8 mouse cellular contexts compared by ENCODE assay signal in the genomic region with DNA sequence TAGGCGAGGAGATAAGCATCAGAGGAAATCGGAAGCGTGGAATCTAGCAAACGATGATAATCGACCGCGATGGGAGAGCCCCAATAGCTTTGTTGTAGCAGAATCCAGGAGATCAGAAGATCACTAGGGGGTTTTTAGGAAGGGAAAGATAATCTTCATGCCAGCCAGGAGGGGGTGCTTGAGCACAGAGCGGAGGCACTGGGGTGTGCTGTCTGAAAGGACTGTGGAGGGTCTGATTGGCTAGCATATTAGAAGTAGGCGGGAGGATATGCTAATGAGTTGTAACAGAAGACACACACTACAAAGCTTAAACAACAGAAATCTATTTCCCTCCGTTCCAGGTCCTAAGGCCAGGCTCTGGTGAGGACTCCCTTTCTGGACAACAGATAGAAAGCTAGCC. TPM values are rescaled to one million over a fixed set of nuclear protein-coding genes. Genes with fewer than 3 reads are reported as not detected.
A peak's percentile ranks its signal among the peaks of the same experiment; 100 is the strongest.
DNase-seq lines count a peak whose midpoint lies in the region; ATAC-seq and TF ChIP-seq lines count a peak whose summit lies in the region.
"Had no signal": no experiment of that assay in that cellular context is flagged by ENCODE, and none has a peak within 500 bp of the region (broad histone marks: within the 10 kb centered on the region; RNA-seq: fewer than 3 reads in every experiment).

No protein-coding gene starts in this region.

- peak; percentile 42 for DNase-seq in lung, embryonic 14.5 days
- DNase-seq in lung, postnatal 36 days, result no peak
- DNase-seq in ES-CJ7 (ENCODE audit: low read depth, low spot score), result peak; percentile 74
- DNase-seq in adrenal gland, adult 18-20 months (ENCODE audit: low spot score in 2 of 2), result peak; percentile 15 to 29
- no peak for DNase-seq in layer of hippocampus, adult 11-12 months (ENCODE audit: low spot score)

- no peak overlapping the region for H3K4me2 ChIP-seq in lung, embryonic 14.5 days
- H3K4me2 ChIP-seq in liver, embryonic 12.5 days, result no peak overlapping the region
- H3K4me2 ChIP-seq: midbrain, embryonic 15.5 days had no signal

- no peak for TF ChIP-seq CTCF in lung, embryonic 14.5 days (IDR thresholded peaks at IDR 0.05; ENCODE audit: low read depth)

- H3K4me3 ChIP-seq in lung, embryonic 14.5 days (ENCODE audit: low read depth, low read length), result no peak overlapping the region
- no peak overlapping the region for H3K4me3 ChIP-seq in liver, embryonic 12.5 days
- H3K4me3 ChIP-seq: midbrain, embryonic 15.5 days had no signal

- H3K27ac ChIP-seq in lung, embryonic 14.5 days (ENCODE audit: low read depth), result no peak overlapping the region
- no peak overlapping the region for H3K27ac ChIP-seq in liver, embryonic 12.5 days
- H3K27ac ChIP-seq: midbrain, embryonic 15.5 days had no signal

- peak; percentile 35; the same call in 1 of the 2 replicates for ATAC-seq in lung, embryonic 14.5 days (ENCODE audit: insufficient read depth)
- ATAC-seq in liver, embryonic 12.5 days, result 0 out of 2 replicates have a peak, but pooled peaks have one; percentile 46
- no peak for ATAC-seq in erythroid progenitor cell, adult 5-6 weeks (replicated peaks; ENCODE audit: low FRiP score, poor library complexity, severe bottlenecking)
- ATAC-seq: midbrain, embryonic 15.5 days had no signal

- H3K4me1 ChIP-seq in lung, embryonic 14.5 days (ENCODE audit: insufficient read depth), result peaks cover 8% of the 10 kb centered on the region; the same call in 1 of the 2 replicates
- peaks cover 15% of the 10 kb centered on the region for H3K4me1 ChIP-seq in liver, embryonic 12.5 days

- no peaks in the 10 kb centered on the region for H3K36me3 ChIP-seq in lung, embryonic 14.5 days (ENCODE audit: insufficient read depth)
- H3K36me3 ChIP-seq in liver, embryonic 12.5 days, result no peaks in the 10 kb centered on the region
- H3K36me3 ChIP-seq: midbrain, embryonic 15.5 days had no signal

- H3K9ac ChIP-seq in lung, embryonic 14.5 days, result no peak overlapping the region
- no peak overlapping the region for H3K9ac ChIP-seq in liver, embryonic 12.5 days
- H3K9ac ChIP-seq: midbrain, embryonic 15.5 days had no signal

- H3K27me3 ChIP-seq in lung, embryonic 14.5 days (ENCODE audit: insufficient read depth, low read length), result no peaks in the 10 kb centered on the region
- no peaks in the 10 kb centered on the region for H3K27me3 ChIP-seq in liver, embryonic 12.5 days (replicated peaks)
- H3K27me3 ChIP-seq: midbrain, embryonic 15.5 days had no signal

- no peaks in the 10 kb centered on the region for H3K9me3 ChIP-seq in lung, embryonic 14.5 days (ENCODE audit: low read depth, low read length)
- H3K9me3 ChIP-seq in liver, embryonic 12.5 days (replicated peaks), result no peaks in the 10 kb centered on the region
- H3K9me3 ChIP-seq: midbrain, embryonic 15.5 days had no signal

- WGBS in lung, embryonic 14.5 days, result 60% methylated on average over 10 of the region's 10 CpGs
- 52% methylated on average over 10 of the region's 10 CpGs for WGBS in liver, embryonic 12.5 days (ENCODE audit: insufficient replicate concordance)

RNA-seq across cellular contexts. Expression of gene Hsph1, which starts 50.3 kb away (rescaled TPM):
- 57.0 and 57.4 TPM in 2 replicates for polyA plus RNA-seq in lung, embryonic 14.5 days (2014; fragmentation: Nextera tagmentation; extraction: Ambion mirVana)
- 100 to 1,000 TPM; 460 to 826 TPM for total RNA-seq in adrenal gland, adult 18-20 months (2021)
- polyA plus RNA-seq in liver, embryonic 12.5 days (2016; fragmentation: Nextera tagmentation; extraction: Ambion mirVana), result 69.5 and 76.4 TPM in 2 replicates
- 11.2 and 36.9 TPM in 2 replicates for total RNA-seq in erythroid progenitor cell, adult 5-6 weeks (2015; ENCODE audit: low replicate concordance)
- total RNA-seq in erythroid progenitor cell, adult 5-6 weeks (2017; ENCODE audit: low replicate concordance), result 3.8 and 23.2 TPM in 2 replicates

RNA-seq across cellular contexts. Expression of gene Wdr95, which starts 57.4 kb away (rescaled TPM):
- polyA plus RNA-seq in lung, embryonic 14.5 days (2014; fragmentation: Nextera tagmentation; extraction: Ambion mirVana), result not detected in 2 replicates
- not detected for total RNA-seq in adrenal gland, adult 18-20 months (2021)
- not detected in 2 replicates for polyA plus RNA-seq in liver, embryonic 12.5 days (2016; fragmentation: Nextera tagmentation; extraction: Ambion mirVana)
- 0.36 TPM in 1 of 2 replicates, not detected in the other for total RNA-seq in erythroid progenitor cell, adult 5-6 weeks (2015; ENCODE audit: low replicate concordance)
- 0.26 TPM in 1 of 2 replicates, not detected in the other for total RNA-seq in erythroid progenitor cell, adult 5-6 weeks (2017; ENCODE audit: low replicate concordance)

Comparison
In these comparisons a context has a peak if more than half of its experiments do, and no peak if none do; other contexts are left out.
1. DNase-seq: peak in lung, embryonic 14.5 days (single experiment), ES-CJ7 (single experiment) and adrenal gland, adult 18-20 months (2 of 2); none in lung, postnatal 36 days (single experiment) and layer of hippocampus, adult 11-12 months (single experiment).
2. RNA of gene Hsph1, which starts 50.3 kb away (total RNA-seq): 460 to 826 TPM in adrenal gland, adult 18-20 months; 3.8 to 36.9 TPM in erythroid progenitor cell, adult 5-6 weeks; every median in the first group is over 10 times any median in the second.